Mouse (Mus musculus): ENCODE results near the gene Pnmt.

DNA sequence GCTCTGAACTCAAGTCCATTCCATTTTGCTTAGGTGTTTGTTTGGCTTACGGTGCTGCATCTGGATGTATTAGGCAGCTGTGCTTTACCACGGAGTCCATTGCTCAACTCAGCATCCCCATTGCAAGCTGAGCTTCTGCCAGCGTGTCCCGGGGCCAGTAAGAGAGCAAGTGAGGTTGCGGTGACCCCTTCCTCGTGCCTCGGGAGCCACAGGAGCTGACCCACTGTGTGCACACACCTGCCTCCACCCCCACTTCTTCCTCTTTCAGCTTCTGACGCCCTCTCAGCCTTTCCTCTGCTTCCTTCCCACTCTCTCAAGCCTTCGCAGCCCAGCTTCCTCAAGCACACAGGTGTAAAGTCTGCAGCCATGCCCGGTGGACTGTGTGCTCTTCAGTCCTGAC lies 20.0 kb upstream of the Pnmt start:
- TF ChIP-seq CTCF (IDR thresholded peaks at IDR 0.05; ENCODE audit: control insufficient read depth, insufficient read depth, low read length) (no peak), POLR2A (IDR thresholded peaks at IDR 0.05; ENCODE audit: borderline replicate concordance, control insufficient read depth, low read depth, low read length) (no peak)

Data from bone marrow, adult 2 months (tissue).